Mouse (Mus musculus) heart, embryonic 13.5 days (tissue): ENCODE measurements around the gene Gm266. TPM values are rescaled to one million over a fixed set of nuclear protein-coding genes. Genes with fewer than 3 reads are reported as not detected.

ENCODE experiments used
- polyA plus RNA-seq: library from polyadenylated mRNA; unstranded; fragments of >200 nt; fragmentation: Nextera tagmentation; extraction: Ambion mirVana; gene quantifications from 2 replicates; pipeline ENCODE4 v1.2.1, GENCODE M21; 2015

Gene Gm266
- polyA plus RNA-seq, 1 experiment from 2014 or later, result 2.1 TPM

Other genes starting within 250 kb of the Gm266 start
- gene Amn, start 214.7 kb downstream of the Gm266 start, polyA plus RNA-seq, result 2.9 and 3.4 TPM in 2 replicates
- 22.8 and 26.2 TPM in 2 replicates for gene Cdc42bpb, start 108.1 kb downstream of the Gm266 start, polyA plus RNA-seq
- gene Lbhd2, start 79.0 kb downstream of the Gm266 start, polyA plus RNA-seq, result 0.53 and 0.55 TPM in 2 replicates
- 10.2 and 10.8 TPM in 2 replicates for gene Exoc3l4, start 68.8 kb downstream of the Gm266 start, polyA plus RNA-seq
- gene Tnfaip2, start 43.4 kb downstream of the Gm266 start, polyA plus RNA-seq, result 6.0 and 10.6 TPM in 2 replicates
- gene Eif5, start 52.2 kb upstream of the Gm266 start, polyA plus RNA-seq, result 389 and 441 TPM in 2 replicates
- 25.7 and 28.0 TPM in 2 replicates for gene Mark3, start 88.7 kb upstream of the Gm266 start, polyA plus RNA-seq
- 279 and 320 TPM in 2 replicates for gene Ckb, start 186.5 kb upstream of the Gm266 start, polyA plus RNA-seq
- gene Trmt61a, start 192.3 kb upstream of the Gm266 start, polyA plus RNA-seq, result 7.8 and 8.3 TPM in 2 replicates
- 35.4 and 41.6 TPM in 2 replicates for gene Bag5, start 227.4 kb upstream of the Gm266 start, polyA plus RNA-seq
- gene Apopt1, start 227.4 kb upstream of the Gm266 start, polyA plus RNA-seq, result 41.0 and 45.5 TPM in 2 replicates